Mouse (Mus musculus): ENCODE data around the gene Tsen54. TPM values are rescaled to one million over a fixed set of nuclear protein-coding genes. Genes with fewer than 3 reads are reported as not detected.

The Tsen54 gene
- polyA plus RNA-seq, 1 experiment: 40.8 TPM

DNA sequence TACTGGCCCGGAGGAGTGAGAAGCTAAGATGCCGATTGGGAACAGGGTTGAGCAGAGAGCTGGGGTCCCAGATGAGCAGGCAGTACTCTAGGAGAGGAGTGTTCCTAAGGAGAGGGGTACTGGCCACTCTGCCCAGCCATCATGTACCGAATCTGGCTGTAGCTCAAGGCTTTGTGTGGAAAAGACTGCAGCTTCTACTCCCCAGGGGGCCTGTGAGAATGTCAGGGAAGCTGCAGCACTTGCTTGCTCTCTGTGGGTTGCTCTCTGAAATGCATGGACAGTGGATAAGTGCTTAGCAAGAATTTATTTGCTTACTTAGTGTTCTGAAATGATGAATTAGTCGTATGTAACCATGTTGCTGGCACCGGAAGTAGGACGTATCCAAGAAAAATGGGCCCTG is 28.1 kb upstream of the Tsen54 start:
- peaks cover 41% of the 10 kb centered on the region for H3K36me3 ChIP-seq (ENCODE audit: control insufficient read depth, insufficient read depth, low read length)
- 88% methylated on average over 6 of the region's 6 CpGs for WGBS
- H3K4me3 ChIP-seq (ENCODE audit: low read depth, low read length): no peak overlapping the region
- no peak for TF ChIP-seq CTCF (IDR thresholded peaks at IDR 0.05; ENCODE audit: extremely low read depth, insufficient read length, insufficient replicate concordance, low read depth, low read length)
- no peak for TF ChIP-seq POLR2A (IDR thresholded peaks at IDR 0.05; ENCODE audit: low read depth, low read length)
- no peaks in the 10 kb centered on the region for H3K27me3 ChIP-seq (ENCODE audit: control insufficient read depth, insufficient read depth, low read length)
- H3K4me1 ChIP-seq (ENCODE audit: control insufficient read depth, insufficient read depth, insufficient read length, low read length): peaks cover 3% of the 10 kb centered on the region; the same call in 1 of the 2 replicates
- H3K27ac ChIP-seq (ENCODE audit: insufficient read depth, low read depth, low read length): no peak overlapping the region

DNA sequence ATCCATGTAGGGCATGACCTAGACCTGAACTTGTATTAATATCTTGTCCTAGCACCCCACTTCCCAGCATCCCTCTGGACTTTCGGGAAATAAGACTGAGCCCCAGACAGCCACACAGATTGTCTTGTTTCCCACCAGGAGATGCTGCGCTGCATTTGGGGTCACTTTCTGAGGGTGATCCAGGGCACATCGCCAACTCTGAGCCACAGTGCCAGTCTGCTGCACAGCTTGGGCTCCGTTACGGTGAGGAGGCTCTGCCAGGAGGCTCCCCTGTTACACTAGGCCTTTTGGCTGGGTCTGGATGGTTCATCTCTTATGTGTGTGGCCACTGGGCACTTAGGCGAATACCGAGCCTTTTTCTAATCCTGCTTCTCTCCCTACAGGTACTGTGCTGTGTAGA is 24.7 kb upstream of the Tsen54 start:
- Histone ChIP-seq H3K27ac (ENCODE audit: insufficient read depth, low read depth, low read length) (no peak overlapping the region), H3K4me1 (ENCODE audit: control insufficient read depth, insufficient read depth, insufficient read length, low read length) (peaks cover 3% of the 10 kb centered on the region; the same call in 1 of the 2 replicates), H3K27me3 (ENCODE audit: control insufficient read depth, insufficient read depth, low read length) (no peaks in the 10 kb centered on the region), H3K4me3 (ENCODE audit: low read depth, low read length) (no peak overlapping the region), H3K36me3 (ENCODE audit: control insufficient read depth, insufficient read depth, low read length) (peaks cover 71% of the 10 kb centered on the region)
- WGBS: 95% methylated on average over 7 of the region's 7 CpGs
- no peak for TF ChIP-seq POLR2A (IDR thresholded peaks at IDR 0.05; ENCODE audit: low read depth, low read length)
- no peak for TF ChIP-seq CTCF (IDR thresholded peaks at IDR 0.05; ENCODE audit: extremely low read depth, insufficient read length, insufficient replicate concordance, low read depth, low read length)

DNA sequence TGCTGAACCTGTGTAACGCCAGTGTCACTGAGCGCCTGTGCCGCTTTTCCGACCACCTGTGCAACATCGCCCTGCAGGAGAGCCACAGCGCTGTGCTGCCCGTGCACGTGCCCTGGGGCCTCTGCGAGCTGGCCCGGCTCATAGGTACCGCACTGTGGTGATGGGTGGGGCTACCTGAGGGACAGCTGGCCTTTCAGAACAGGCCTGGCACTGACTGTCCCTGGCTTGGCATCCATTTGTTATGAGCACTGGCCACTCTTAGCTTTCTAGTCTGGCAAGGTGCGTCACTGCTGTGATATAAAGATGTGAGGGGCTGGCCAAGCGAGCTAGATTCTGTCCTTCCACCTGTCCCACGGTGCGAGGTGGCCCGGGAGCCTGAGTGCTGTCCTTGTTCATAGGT is 22.6 kb upstream of the Tsen54 start:
- TF ChIP-seq POLR2A (IDR thresholded peaks at IDR 0.05; ENCODE audit: low read depth, low read length) (no peak), CTCF (IDR thresholded peaks at IDR 0.05; ENCODE audit: extremely low read depth, insufficient read length, insufficient replicate concordance, low read depth, low read length) (no peak)
- WGBS: 96% methylated on average over 16 of the region's 16 CpGs
- H3K4me1 ChIP-seq (ENCODE audit: control insufficient read depth, insufficient read depth, insufficient read length, low read length): no peaks in the 10 kb centered on the region
- no peak overlapping the region for H3K4me3 ChIP-seq (ENCODE audit: low read depth, low read length)
- H3K27ac ChIP-seq (ENCODE audit: insufficient read depth, low read depth, low read length): no peak overlapping the region
- H3K36me3 ChIP-seq (ENCODE audit: control insufficient read depth, insufficient read depth, low read length): peaks cover 85% of the 10 kb centered on the region
- H3K27me3 ChIP-seq (ENCODE audit: control insufficient read depth, insufficient read depth, low read length): no peaks in the 10 kb centered on the region

DNA sequence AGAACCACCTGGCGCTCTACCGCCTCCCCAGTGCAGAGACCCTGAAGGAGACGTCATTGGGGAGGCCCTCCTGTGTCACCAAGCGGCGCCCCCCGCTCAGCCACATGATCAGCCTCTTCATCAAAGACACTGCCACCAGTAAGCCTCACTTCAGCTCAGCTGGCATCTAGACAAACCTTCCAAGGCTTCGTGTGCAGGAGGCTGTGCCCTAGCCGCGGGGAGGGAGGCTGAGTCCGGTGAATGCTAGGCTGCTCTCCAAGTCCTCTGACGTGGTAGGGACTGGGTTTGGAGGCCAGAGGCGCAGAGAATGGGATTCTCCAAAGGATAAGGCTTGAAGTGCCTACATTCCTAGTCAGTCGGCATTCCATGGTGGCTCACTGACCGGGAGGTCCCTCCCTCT is 22.2 kb upstream of the Tsen54 start:
- 87% methylated on average over 14 of the region's 14 CpGs for WGBS
- Histone ChIP-seq H3K27ac (ENCODE audit: insufficient read depth, low read depth, low read length) (no peak overlapping the region), H3K4me3 (ENCODE audit: low read depth, low read length) (no peak overlapping the region), H3K27me3 (ENCODE audit: control insufficient read depth, insufficient read depth, low read length) (no peaks in the 10 kb centered on the region), H3K4me1 (ENCODE audit: control insufficient read depth, insufficient read depth, insufficient read length, low read length) (no peaks in the 10 kb centered on the region), H3K36me3 (ENCODE audit: control insufficient read depth, insufficient read depth, low read length) (peaks cover 87% of the 10 kb centered on the region)
- TF ChIP-seq POLR2A (IDR thresholded peaks at IDR 0.05; ENCODE audit: low read depth, low read length): no peak

DNA sequence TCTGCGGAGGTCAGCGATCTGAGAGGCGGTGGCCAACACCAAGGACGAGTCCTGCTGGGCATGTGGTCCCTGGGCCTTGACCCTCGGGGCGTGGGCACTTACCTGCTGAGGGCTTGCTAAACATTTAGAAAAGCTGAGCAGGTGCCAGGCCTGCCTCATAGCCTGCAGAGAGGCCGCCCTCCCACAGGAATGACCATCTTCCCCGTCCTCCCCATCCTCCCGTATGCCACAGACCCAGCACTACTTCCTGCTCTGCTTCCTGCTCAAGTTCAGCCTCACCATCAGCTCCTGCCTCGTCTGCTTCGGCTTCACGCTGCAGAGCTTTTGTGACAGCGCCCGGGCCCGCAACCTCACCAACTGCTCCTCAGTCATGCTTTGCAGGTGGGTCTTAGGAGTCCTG is 17.6 kb upstream of the Tsen54 start:
- Histone ChIP-seq H3K4me3 (ENCODE audit: low read depth, low read length) (no peak overlapping the region), H3K27me3 (ENCODE audit: control insufficient read depth, insufficient read depth, low read length) (no peaks in the 10 kb centered on the region), H3K36me3 (ENCODE audit: control insufficient read depth, insufficient read depth, low read length) (peaks cover 94% of the 10 kb centered on the region), H3K4me1 (ENCODE audit: control insufficient read depth, insufficient read depth, insufficient read length, low read length) (no peaks in the 10 kb centered on the region), H3K27ac (ENCODE audit: insufficient read depth, low read depth, low read length) (no peak overlapping the region)
- WGBS: 79% methylated on average over 15 of the region's 15 CpGs
- TF ChIP-seq POLR2A (IDR thresholded peaks at IDR 0.05; ENCODE audit: low read depth, low read length) (no peak), CTCF (IDR thresholded peaks at IDR 0.05; ENCODE audit: extremely low read depth, insufficient read length, insufficient replicate concordance, low read depth, low read length) (no peak)

DNA sequence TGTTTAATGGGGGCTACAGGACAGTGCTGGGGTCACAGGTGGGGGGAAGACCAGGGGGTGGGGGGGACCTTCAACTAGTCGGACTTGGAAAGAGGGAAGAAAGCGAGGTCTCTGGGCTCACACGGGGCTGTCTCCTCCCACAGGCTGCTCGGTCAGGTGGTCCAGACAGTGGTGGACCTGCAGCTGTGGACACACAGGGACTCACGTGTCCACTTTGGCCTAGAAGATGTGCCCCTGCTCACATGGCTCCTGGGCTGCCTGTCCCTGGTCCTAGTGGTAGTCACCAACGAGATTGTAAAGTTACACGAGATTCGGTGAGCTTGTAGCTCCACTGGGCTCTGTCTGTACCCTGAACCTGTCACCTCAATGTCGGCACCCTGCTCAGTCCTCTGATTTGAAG is 16.9 kb upstream of the Tsen54 start:
- H3K27me3 ChIP-seq (ENCODE audit: control insufficient read depth, insufficient read depth, low read length): no peaks in the 10 kb centered on the region
- WGBS: 71% methylated on average over 9 of the region's 9 CpGs
- H3K27ac ChIP-seq (ENCODE audit: insufficient read depth, low read depth, low read length): no peak overlapping the region
- H3K4me1 ChIP-seq (ENCODE audit: control insufficient read depth, insufficient read depth, insufficient read length, low read length): no peaks in the 10 kb centered on the region
- TF ChIP-seq POLR2A (IDR thresholded peaks at IDR 0.05; ENCODE audit: low read depth, low read length) (no peak), CTCF (IDR thresholded peaks at IDR 0.05; ENCODE audit: extremely low read depth, insufficient read length, insufficient replicate concordance, low read depth, low read length) (no peak)
- H3K4me3 ChIP-seq (ENCODE audit: low read depth, low read length): no peak overlapping the region
- peaks cover 94% of the 10 kb centered on the region for H3K36me3 ChIP-seq (ENCODE audit: control insufficient read depth, insufficient read depth, low read length)

DNA sequence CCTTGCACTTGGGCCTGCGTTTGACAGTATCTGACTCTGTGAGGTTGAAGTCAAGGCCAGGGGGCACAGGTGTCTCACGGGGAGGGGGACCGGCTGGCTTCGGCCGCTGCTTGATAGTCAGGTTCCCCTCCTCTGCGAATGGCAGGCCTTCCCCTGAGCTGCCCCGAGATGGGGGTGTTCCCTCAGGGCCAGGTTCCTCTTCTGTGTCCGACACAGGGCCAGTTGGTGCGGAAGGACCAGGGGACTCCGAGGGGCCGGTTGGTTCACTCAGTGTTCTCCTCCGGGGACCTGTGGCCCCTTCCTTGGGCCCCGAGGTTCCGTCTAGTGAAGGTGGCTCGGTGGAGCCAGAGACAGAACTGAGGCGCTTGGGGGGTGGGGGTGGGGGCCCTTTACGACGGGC is 13.5 kb upstream of the Tsen54 start:
- 91% methylated on average over 18 of the region's 18 CpGs for WGBS
- Histone ChIP-seq H3K27ac (ENCODE audit: insufficient read depth, low read depth, low read length) (no peak overlapping the region), H3K36me3 (ENCODE audit: control insufficient read depth, insufficient read depth, low read length) (peaks cover 88% of the 10 kb centered on the region), H3K4me3 (ENCODE audit: low read depth, low read length) (no peak overlapping the region), H3K27me3 (ENCODE audit: control insufficient read depth, insufficient read depth, low read length) (no peaks in the 10 kb centered on the region), H3K4me1 (ENCODE audit: control insufficient read depth, insufficient read depth, insufficient read length, low read length) (no peaks in the 10 kb centered on the region)
- no peak for TF ChIP-seq POLR2A (IDR thresholded peaks at IDR 0.05; ENCODE audit: low read depth, low read length)
- no peak for TF ChIP-seq CTCF (IDR thresholded peaks at IDR 0.05; ENCODE audit: extremely low read depth, insufficient read length, insufficient replicate concordance, low read depth, low read length)

Data from small intestine, adult 2 months (tissue).